Mouse (Mus musculus) forebrain, embryonic 14.5 days (tissue): Measurements from ENCODE around the gene Wdr62. TPM values are rescaled to one million over a fixed set of nuclear protein-coding genes. Genes with fewer than 3 reads are reported as not detected.

ENCODE experiments used
- ATAC-seq: fragments of 200-750 bp; cut with Nextera tagmentation; 2 replicates; pipeline ENCODE4 v1.8.0; 2017; ENCODE audit warnings: mild to moderate bottlenecking, moderate library complexity
- DNase-seq: peaks from one replicate; pipeline ENCODE4 v3.0.0-alpha.2; 2015; ENCODE audit warnings: low spot score
- H3K27ac ChIP-seq: fragments of 300-500 bp; sonication (generic); 2 replicates; pipeline ENCODE4 v1.5.1; 2014; ENCODE audit warnings: low read depth, mild to moderate bottlenecking, control low read depth, low read length, moderate library complexity
- H3K27me3 ChIP-seq: fragments of 300-500 bp; sonication (generic); replicated peaks from 2 replicates; pipeline ENCODE4 v1.6.1; 2014; ENCODE audit warnings: low read length, control low read depth, mixed read lengths; ENCODE audit not compliant: control insufficient read depth, insufficient read depth
- H3K36me3 ChIP-seq: fragments of 300-500 bp; sonication (generic); 2 replicates; pipeline ENCODE4 v1.6.1; 2014; ENCODE audit warnings: low read length, control low read depth; ENCODE audit not compliant: control insufficient read depth, insufficient read depth
- H3K4me1 ChIP-seq: fragments of 300-500 bp; sonication (generic); 2 replicates; pipeline ENCODE4 v1.6.1; 2014; ENCODE audit warnings: antibody characterized with exemption, low read length, control low read depth; ENCODE audit not compliant: control insufficient read depth, insufficient read depth
- H3K4me2 ChIP-seq: fragments of 300-500 bp; sonication (generic); 2 replicates; pipeline ENCODE4 v1.6.1; 2014; ENCODE audit warnings: mild to moderate bottlenecking, control low read depth, low read length
- H3K4me3 ChIP-seq: fragments of 300-500 bp; sonication (generic); 2 replicates; pipeline ENCODE4 v1.5.1; 2014; ENCODE audit warnings: low read depth, low read length, control low read depth
- H3K9ac ChIP-seq: fragments of 300-500 bp; sonication (generic); 2 replicates; pipeline ENCODE4 v1.6.1; 2014; ENCODE audit warnings: mild to moderate bottlenecking, low read length, control low read depth, moderate library complexity
- H3K9me3 ChIP-seq: fragments of 300-500 bp; sonication (generic); replicated peaks from 2 replicates; pipeline ENCODE4 v1.6.1; 2016; ENCODE audit warnings: low read length, control low read depth, mixed read lengths; ENCODE audit not compliant: control insufficient read depth
- WGBS: fragments of 180-500 bp; shearing (Covaris S2); extraction: QIAGEN DNeasy Blood & Tissue Kit; methylation state at CpG from one replicate; pipeline ENCODE4 v1.1.7; 2014; 5-methylcytosine and 5-hydroxymethylcytosine counted together
- polyA plus RNA-seq: library from polyadenylated mRNA; unstranded; fragments of >200 nt; fragmentation: Nextera tagmentation; extraction: Ambion mirVana; gene quantifications from 2 replicates; pipeline ENCODE4 v1.2.1, GENCODE M21; 2014

Wdr62 gene
- polyA plus RNA-seq, 1 experiment from 2014 or later, result 5.6 TPM

DNA sequence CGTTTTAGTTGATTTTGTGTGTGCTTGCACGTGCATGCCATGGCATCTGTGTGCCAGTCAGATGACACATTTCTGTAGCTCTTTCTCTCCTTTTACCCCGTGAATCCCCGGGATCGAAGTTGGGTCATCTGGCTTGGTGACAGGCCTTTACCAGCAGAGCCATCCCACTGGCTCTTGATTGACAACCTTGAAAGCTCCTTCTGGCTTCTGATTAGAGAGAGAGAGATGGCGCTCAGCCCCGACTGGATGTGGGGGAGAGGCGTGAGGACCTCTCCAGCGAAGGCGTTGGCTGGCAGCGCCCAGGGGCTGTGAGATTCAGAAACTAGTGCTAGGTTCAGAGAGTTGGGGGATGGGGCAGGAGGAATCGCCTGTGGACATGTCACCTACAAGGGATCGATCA is 13.6 kb upstream of the Wdr62 start:
- Histone ChIP-seq H3K4me2 (peak overlapping the region; percentile 25; the same call in 1 of the 2 replicates), H3K4me3 (no peak overlapping the region), H3K4me1 (peaks cover 16% of the 10 kb centered on the region), H3K36me3 (peaks cover 55% of the 10 kb centered on the region), H3K27me3 (no peaks in the 10 kb centered on the region), H3K27ac (0 out of 2 replicates have a peak overlapping the region, but pooled peaks have one; percentile 9), H3K9me3 (no peaks in the 10 kb centered on the region), H3K9ac (no peak overlapping the region)
- DNase-seq (peak; percentile 33), ATAC-seq (no peak)
- WGBS, result 65% methylated on average over 13 of the region's 13 CpGs

DNA sequence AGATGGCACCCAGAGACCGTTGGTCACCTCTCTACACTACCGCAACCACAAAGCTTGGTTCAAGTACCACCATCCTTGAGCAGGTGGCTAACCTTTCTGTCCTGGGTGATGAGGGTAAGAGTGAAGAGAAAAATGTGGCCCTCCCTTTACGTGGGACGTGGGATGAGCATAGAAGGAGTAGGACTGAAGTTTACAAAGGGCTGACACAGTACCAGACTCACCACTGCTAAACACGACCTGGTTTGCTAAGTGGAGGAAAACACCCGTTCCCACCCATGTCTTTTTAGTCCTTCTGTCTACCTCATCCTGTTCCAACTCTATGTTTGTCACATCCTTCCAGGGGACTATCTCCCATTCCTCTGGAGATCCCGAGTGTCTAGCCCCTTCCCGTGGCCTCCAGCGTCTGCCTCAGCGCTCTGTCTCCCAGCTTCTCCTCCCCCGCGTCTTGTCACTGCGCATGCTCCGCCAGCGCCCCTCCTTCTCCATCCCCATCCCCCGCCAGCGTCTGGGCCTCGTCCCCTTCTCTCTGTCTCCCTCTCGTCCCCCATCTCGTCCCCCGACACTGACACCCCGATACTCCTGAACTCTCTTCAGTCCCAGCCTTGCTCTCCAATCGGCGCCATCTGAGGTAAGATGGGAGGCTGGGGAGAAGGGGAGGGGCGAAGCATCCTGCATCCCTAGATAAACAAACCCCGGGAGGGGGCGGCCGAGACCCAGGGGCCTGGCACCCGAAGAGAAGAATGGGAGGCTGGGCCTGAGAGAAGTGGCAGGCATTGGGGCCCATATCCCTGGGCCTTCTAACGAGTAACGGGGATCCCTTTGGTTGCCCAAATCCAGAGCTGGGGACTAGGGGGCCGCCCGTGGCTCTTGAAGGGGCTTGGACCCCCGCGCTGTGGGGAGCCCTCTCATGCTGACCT is 11.3 kb upstream of the Wdr62 start, which contains the start of gene Clip3:
Clip3 (plus strand) TSS at position 514 of the 917 bp plus-strand sequence.
- WGBS, result 6% methylated on average over 35 of the region's 35 CpGs
- peak within 1 kb of the TSS; percentile 98 for H3K9ac ChIP-seq
- H3K27ac ChIP-seq, result peak within 1 kb of the TSS; percentile 74

DNA sequence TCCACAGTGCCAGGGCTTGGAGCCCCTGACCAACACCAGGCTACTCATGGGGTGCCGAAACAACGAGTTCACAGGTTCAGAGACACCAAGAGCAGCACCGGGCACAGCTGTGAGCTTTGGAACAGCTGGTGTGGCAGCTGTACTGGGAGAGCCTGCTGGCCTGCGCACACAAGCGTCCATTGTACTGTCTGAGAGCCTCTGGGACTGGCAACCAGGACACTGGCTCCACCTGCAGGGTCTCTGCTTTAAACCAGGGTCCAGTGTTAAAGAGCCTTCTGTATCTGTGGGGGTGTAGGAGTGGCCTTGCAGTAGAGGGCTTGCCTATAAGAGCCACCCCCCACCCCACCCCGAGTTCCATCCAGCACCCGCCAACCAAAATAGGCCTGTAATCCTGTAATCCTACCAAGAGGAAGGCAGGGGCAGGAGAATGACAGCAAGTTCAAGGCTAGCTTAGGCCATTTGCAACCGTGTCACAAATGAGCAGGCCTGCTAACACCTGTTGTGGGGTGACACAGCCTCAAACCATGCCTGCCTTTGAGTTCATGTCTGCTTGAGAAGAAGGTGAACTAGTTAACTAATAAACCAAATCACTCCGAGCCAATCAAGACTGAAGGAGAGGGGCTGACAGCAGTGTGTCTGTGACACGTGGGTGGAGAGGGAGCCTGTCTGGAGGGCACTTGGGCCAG is 9.6 kb upstream of the Wdr62 start:
- no peak overlapping the region for H3K27ac ChIP-seq
- H3K9ac ChIP-seq, result no peak overlapping the region
- H3K9me3 ChIP-seq, result no peaks in the 10 kb centered on the region
- no peak overlapping the region for H3K4me2 ChIP-seq
- H3K36me3 ChIP-seq, result peaks cover 16% of the 10 kb centered on the region
- no peak for ATAC-seq
- no peak for DNase-seq
- no peaks in the 10 kb centered on the region for H3K27me3 ChIP-seq
- WGBS, result 50% methylated on average over 10 of the region's 10 CpGs
- H3K4me3 ChIP-seq, result no peak overlapping the region
- peaks cover 16% of the 10 kb centered on the region for H3K4me1 ChIP-seq

More for the DNA sequence above, 11.3 kb upstream of the Wdr62 start, which contains the start of gene Clip3:
- Histone ChIP-seq H3K4me3 (peak within 1 kb of the TSS; percentile 92), H3K36me3 (peaks cover 32% of the 10 kb centered on the region), H3K9me3 (no peaks in the 10 kb centered on the region), H3K4me2 (peak within 1 kb of the TSS; percentile 87), H3K4me1 (peaks cover 16% of the 10 kb centered on the region), H3K27me3 (no peaks in the 10 kb centered on the region)
- DNase-seq, result peak; percentile 93
- peak; percentile 93 for ATAC-seq

DNA sequence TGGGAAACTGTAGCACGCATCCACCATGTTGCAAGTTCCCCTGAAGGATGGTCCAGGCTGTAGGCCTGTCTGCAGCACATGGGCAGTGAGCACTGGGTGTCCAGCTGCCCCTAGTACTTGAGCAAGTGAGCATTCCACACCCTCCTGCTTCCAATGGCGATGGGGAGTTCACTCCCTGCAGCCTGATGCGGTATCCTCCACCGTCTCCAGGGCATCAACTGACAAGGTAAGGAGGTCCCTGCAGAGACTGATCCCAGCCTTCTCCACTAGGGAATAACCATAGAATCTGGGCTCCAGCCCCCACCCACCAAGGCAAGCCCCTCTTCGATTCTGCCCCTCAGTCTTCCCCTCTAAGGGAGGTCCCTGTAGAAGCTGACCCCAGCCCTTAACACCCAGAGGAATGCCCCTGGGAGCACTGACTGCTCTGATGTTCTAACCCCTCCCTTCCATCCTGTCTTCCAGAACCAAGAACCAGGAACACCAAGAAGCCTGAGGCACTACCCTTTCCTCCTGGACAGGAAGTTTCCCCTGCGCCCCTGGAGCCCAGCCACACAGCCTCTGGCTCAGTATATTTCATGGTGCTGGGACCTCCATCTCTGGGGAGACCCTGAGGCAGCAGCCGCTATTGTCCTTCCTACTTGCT is 9.0 kb upstream of the Wdr62 start:
- no peak overlapping the region for H3K9ac ChIP-seq
- 77% methylated on average over 7 of the region's 7 CpGs for WGBS

DNA sequence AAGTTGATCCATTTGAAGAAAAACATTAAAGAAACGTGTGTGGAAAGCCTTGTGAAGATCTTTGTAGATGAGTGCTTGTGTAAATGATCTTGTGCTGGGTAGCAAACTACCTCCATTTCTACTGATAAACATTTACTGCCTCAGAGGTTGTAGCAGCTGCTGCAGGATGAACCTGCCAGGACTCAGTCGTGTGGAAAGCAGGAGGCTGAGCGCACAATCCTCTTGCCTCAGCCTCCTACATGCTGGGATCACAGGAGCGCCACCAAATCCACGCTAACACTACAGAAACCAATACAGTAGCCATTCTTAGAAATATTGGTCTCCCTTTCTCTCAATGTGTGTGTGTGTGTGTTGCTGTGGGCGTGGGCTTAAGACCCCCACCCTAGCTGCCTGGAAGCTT is 7.8 kb upstream of the Wdr62 start:
- WGBS, result 68% methylated on average over 6 of the region's 6 CpGs
- no peak for DNase-seq
- Histone ChIP-seq H3K27me3 (no peaks in the 10 kb centered on the region), H3K4me2 (no peak overlapping the region), H3K27ac (no peak overlapping the region), H3K9me3 (no peaks in the 10 kb centered on the region), H3K4me1 (peaks cover 9% of the 10 kb centered on the region), H3K4me3 (no peak overlapping the region), H3K36me3 (peaks cover 3% of the 10 kb centered on the region; the same call in 1 of the 2 replicates), H3K9ac (no peak overlapping the region)
- ATAC-seq, result no peak

More for the DNA sequence above, 9.0 kb upstream of the Wdr62 start:
- Histone ChIP-seq H3K36me3 (peaks cover 9% of the 10 kb centered on the region), H3K4me1 (peaks cover 16% of the 10 kb centered on the region), H3K9me3 (no peaks in the 10 kb centered on the region), H3K27me3 (no peaks in the 10 kb centered on the region), H3K4me2 (no peak overlapping the region), H3K27ac (no peak overlapping the region), H3K4me3 (no peak overlapping the region)
- DNase-seq, result no peak
- ATAC-seq, result no peak

DNA sequence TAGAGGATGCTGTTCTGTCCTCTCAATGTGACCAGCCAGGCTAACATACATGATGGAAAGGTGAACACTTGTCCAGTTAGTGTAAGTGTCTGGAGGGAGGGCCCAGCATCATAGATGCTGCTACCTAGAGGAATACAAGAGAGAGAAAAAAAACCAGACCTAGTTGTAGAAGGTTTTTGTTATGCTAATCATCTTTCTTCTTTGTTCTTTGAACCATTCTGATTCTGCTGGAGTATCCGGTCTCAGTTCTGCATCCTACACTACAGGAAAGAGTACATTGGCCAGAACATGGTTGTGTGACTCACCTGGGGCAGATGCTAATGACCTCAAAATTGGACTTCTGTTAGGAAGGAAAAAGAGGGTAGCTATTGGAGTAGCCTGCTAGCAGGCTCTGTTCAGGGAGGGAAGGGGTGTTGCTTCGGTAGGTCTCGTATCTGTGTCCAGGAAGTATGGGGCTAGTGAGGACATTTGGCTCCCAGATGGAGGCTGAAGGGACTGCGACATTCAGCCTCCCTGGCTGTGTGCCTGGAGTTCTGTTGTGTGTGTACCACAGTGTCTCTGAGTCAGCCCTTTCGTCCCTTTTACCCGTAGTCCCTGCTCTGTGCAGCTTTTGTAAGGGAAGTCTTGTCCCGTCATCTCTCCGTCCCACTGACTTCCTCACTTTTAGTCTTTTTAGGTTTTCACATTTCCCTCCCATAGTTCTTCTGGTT is 6.6 kb upstream of the Wdr62 start:
- Histone ChIP-seq H3K27ac (no peak overlapping the region), H3K36me3 (no peaks in the 10 kb centered on the region), H3K4me1 (peaks cover 3% of the 10 kb centered on the region; the same call in 1 of the 2 replicates), H3K9ac (no peak overlapping the region), H3K27me3 (no peaks in the 10 kb centered on the region), H3K4me2 (no peak overlapping the region), H3K4me3 (no peak overlapping the region), H3K9me3 (no peaks in the 10 kb centered on the region)
- ATAC-seq (no peak), DNase-seq (no peak)
- 55% methylated on average over 8 of the region's 8 CpGs for WGBS

DNA sequence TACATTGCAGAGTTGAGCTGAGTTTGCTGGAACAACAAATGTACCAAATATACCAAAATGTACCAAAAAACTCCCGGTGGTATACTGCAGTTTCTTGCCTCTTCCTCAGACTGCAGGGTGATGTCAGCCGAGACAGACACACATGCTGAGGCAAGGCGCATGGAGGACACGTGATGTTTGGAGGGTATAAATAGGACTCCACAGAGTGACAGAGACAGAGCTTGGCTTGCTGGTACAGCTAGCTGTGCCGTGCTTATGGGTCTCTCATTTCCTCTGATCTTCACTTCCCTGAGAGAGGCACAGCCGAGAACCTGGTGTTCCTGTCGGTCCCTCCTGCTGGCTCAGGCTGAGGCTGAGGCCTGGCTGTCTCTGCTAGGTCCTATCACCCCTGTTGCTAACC is 2.5 kb upstream of the Wdr62 start:
- Histone ChIP-seq H3K27me3 (no peaks in the 10 kb centered on the region), H3K9me3 (no peaks in the 10 kb centered on the region), H3K4me3 (no peak overlapping the region), H3K27ac (no peak overlapping the region), H3K9ac (no peak overlapping the region), H3K36me3 (no peaks in the 10 kb centered on the region), H3K4me2 (no peak overlapping the region), H3K4me1 (no peaks in the 10 kb centered on the region)
- ATAC-seq (no peak), DNase-seq (no peak)
- WGBS, result 82% methylated on average over 7 of the region's 7 CpGs

DNA sequence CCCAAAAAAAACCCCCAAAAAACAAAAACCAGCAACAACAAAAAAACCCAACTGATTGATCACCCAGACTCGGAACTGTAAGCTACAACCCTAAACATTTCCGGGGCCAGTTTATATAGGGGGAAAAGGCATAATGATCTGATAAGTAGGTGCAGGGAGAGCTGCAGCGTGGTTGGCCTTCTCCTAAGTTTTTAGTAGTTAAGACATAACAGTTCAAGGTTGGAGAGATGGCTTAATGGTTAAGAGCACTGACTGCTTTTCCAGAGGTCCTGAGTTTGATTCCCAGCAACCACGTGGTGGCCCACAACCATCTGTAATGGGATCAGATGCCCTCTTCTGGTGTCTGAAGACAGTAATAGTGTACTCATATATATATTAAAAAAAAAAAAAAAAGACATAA is 1.3 kb upstream of the Wdr62 start:
- Histone ChIP-seq H3K4me3 (no peak overlapping the region), H3K27me3 (no peaks in the 10 kb centered on the region), H3K9ac (no peak overlapping the region), H3K27ac (no peak overlapping the region; the same call in 1 of the 2 replicates), H3K36me3 (no peaks in the 10 kb centered on the region), H3K9me3 (no peaks in the 10 kb centered on the region), H3K4me2 (no peak overlapping the region; the same call in 1 of the 2 replicates), H3K4me1 (no peaks in the 10 kb centered on the region)
- DNase-seq, result no peak
- 75% methylated on average over 4 of the region's 4 CpGs for WGBS
- no peak for ATAC-seq
